Mouse (Mus musculus) hindbrain, postnatal 0 days (tissue): Measurements from ENCODE around the gene Ppfia4. TPM values are rescaled to one million over a fixed set of nuclear protein-coding genes. Genes with fewer than 3 reads are reported as not detected.

Experiments
- ATAC-seq: fragments of 200-750 bp; cut with Nextera tagmentation; 2 replicates; pipeline ENCODE4 v1.8.0; 2017; ENCODE audit warnings: mild to moderate bottlenecking, moderate TSS enrichment, moderate library complexity
- DNase-seq: peaks from one replicate; pipeline ENCODE4 v3.0.0-alpha.2; 2015; ENCODE audit warnings: low spot score
- H3K27ac ChIP-seq: fragments of 300-500 bp; sonication (generic); 2 replicates; pipeline ENCODE4 v1.5.1; 2014; ENCODE audit warnings: mild to moderate bottlenecking
- H3K27me3 ChIP-seq: fragments of 300-500 bp; sonication (generic); 2 replicates; pipeline ENCODE4 v1.6.1; 2014; ENCODE audit warnings: low read length, mixed read lengths; ENCODE audit not compliant: insufficient read depth
- H3K36me3 ChIP-seq: fragments of 300-500 bp; sonication (generic); 2 replicates; pipeline ENCODE4 v1.6.1; 2014; ENCODE audit warnings: low read length, mixed read lengths; ENCODE audit not compliant: insufficient read depth
- H3K4me1 ChIP-seq: fragments of 300-500 bp; sonication (generic); 2 replicates; pipeline ENCODE4 v1.6.1; 2014; ENCODE audit warnings: antibody characterized with exemption, low read length, mixed read lengths; ENCODE audit not compliant: insufficient read depth
- H3K4me2 ChIP-seq: fragments of 300-500 bp; sonication (generic); 2 replicates; pipeline ENCODE4 v1.6.1; 2014; ENCODE audit warnings: low read depth, mild to moderate bottlenecking, low read length, moderate library complexity, mixed read lengths
- H3K4me3 ChIP-seq: fragments of 300-500 bp; sonication (generic); 2 replicates; pipeline ENCODE4 v1.5.1; 2014; ENCODE audit warnings: low read length
- H3K9ac ChIP-seq: fragments of 300-500 bp; sonication (generic); replicated peaks from 2 replicates; pipeline ENCODE4 v1.6.1; 2014; ENCODE audit warnings: mild to moderate bottlenecking, low read length, moderate library complexity, mixed read lengths
- H3K9me3 ChIP-seq: fragments of 300-500 bp; sonication (generic); 2 replicates; pipeline ENCODE4 v1.6.1; 2016; ENCODE audit warnings: low read length, mixed read lengths
- CTCF ChIP-seq: IDR thresholded peaks from 2 replicates; pipeline ENCODE4 v1.5.1; 2016; ENCODE audit warnings: antibody characterized with exemption, control low read depth, low read depth
- whole genome bisulfite sequencing: fragments of 180-500 bp; shearing (Covaris S2); extraction: QIAGEN DNeasy Blood & Tissue Kit; methylation state at CpG from one replicate; pipeline ENCODE4 v1.1.7; 2014; 5-methylcytosine and 5-hydroxymethylcytosine counted together
- polyA plus RNA-seq: library from polyadenylated mRNA; unstranded; fragments of >200 nt; fragmentation: Nextera tagmentation; extraction: Ambion mirVana; gene quantifications from 2 replicates; pipeline ENCODE4 v1.2.1, GENCODE M21; 2015
- total RNA-seq: library from RNA; depleted of rRNA; stranded (reverse); fragments of >200 nt; gene quantifications from 2 replicates; pipeline ENCODE4 v1.2.3, GENCODE M21; 2014

Gene Ppfia4
- total and polyA plus RNA-seq, 2 experiments from 2014 or later: 31.6 to 46.5 TPM

DNA sequence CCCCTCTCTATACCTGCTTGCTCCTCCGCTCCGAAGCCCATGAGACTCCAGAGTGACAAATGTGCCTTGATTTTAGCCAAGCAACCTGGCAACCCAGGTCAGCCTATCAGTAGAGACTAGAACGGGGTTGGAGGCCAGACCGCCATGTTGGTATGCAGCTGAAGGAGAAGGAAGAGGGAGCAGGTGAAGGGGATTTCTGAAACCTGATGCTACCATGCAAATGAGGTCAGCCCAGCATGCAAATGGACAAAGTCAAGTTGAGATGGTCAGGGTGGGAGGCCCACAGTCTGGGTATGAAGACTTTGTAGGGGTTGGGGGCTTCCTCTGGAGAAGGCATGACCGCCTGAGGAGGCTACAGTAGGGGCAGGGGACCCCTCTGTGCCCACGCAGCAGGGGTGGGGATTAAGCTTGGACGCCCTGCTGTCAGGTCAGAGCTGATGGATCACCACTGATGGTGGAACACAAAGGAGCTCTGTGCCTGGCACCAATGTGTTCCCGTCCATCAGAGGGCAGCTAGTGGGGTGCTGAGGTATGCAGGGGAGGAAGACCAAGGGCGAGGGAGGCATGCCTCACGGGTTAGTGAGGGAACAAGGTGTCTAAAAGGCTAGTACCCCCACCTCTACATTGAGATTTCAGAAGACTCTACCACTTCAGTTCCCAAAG, 47.1 kb downstream of the Ppfia4 start:
- Histone ChIP-seq H3K27ac (no peak overlapping the region), H3K9me3 (no peaks in the 10 kb centered on the region), H3K36me3 (no peaks in the 10 kb centered on the region), H3K4me2 (no peak overlapping the region), H3K27me3 (no peaks in the 10 kb centered on the region), H3K4me1 (no peaks in the 10 kb centered on the region), H3K4me3 (no peak overlapping the region), H3K9ac (no peak overlapping the region)
- DNase-seq (no peak), ATAC-seq (no peak)
- 53% methylated on average over 10 of the region's 10 CpGs for WGBS
- no peak for TF ChIP-seq CTCF

- Histone ChIP-seq H3K36me3 (no peaks in the 10 kb centered on the region), H3K4me3 (no peak overlapping the region), H3K4me2 (no peak overlapping the region), H3K9ac (no peak overlapping the region), H3K27ac (no peak overlapping the region), H3K27me3 (no peaks in the 10 kb centered on the region), H3K4me1 (no peaks in the 10 kb centered on the region), H3K9me3 (no peaks in the 10 kb centered on the region)
- WGBS: 5% methylated on average over 1 of the region's 1 CpGs
- ATAC-seq (no peak), DNase-seq (no peak)
- no peak for TF ChIP-seq CTCF
These were observed 49.6 kb downstream of the Ppfia4 start for GRCm38 (mm10) chr1:134283108-134283507.

GRCm38 (mm10) chr1:134282342-134282741, 50.4 kb downstream of the Ppfia4 start:
- no peaks in the 10 kb centered on the region for H3K36me3 ChIP-seq
- H3K27ac ChIP-seq: no peak overlapping the region
- no peak overlapping the region for H3K4me2 ChIP-seq
- ATAC-seq: no peak
- TF ChIP-seq CTCF: no peak
- H3K9ac ChIP-seq: no peak overlapping the region
- no peaks in the 10 kb centered on the region for H3K4me1 ChIP-seq
- DNase-seq: no peak
- H3K27me3 ChIP-seq: no peaks in the 10 kb centered on the region
- no peak overlapping the region for H3K4me3 ChIP-seq
- no peaks in the 10 kb centered on the region for H3K9me3 ChIP-seq
- WGBS: 85% methylated on average over 3 of the region's 3 CpGs

- no peak overlapping the region for H3K4me3 ChIP-seq
- H3K4me2 ChIP-seq: no peak overlapping the region
- H3K9me3 ChIP-seq: no peaks in the 10 kb centered on the region
- no peak overlapping the region for H3K9ac ChIP-seq
- WGBS: 78% methylated on average over 4 of the region's 4 CpGs
- no peaks in the 10 kb centered on the region for H3K27me3 ChIP-seq
- H3K36me3 ChIP-seq: no peaks in the 10 kb centered on the region
- DNase-seq (no peak), ATAC-seq (no peak)
- H3K27ac ChIP-seq: no peak overlapping the region
- H3K4me1 ChIP-seq: no peaks in the 10 kb centered on the region
- peak; percentile 27; the same call in 1 of the 2 replicates for TF ChIP-seq CTCF
These were observed 51.2 kb downstream of the Ppfia4 start for GRCm38 (mm10) chr1:134281563-134281962.

GRCm38 (mm10) chr1:134280174-134280573, 52.6 kb downstream of the Ppfia4 start:
- 75% methylated on average over 5 of the region's 5 CpGs for WGBS
- no peak overlapping the region for H3K9ac ChIP-seq
- H3K4me1 ChIP-seq: no peaks in the 10 kb centered on the region
- DNase-seq: peak; percentile 23
- no peak for TF ChIP-seq CTCF
- no peak for ATAC-seq
- no peak overlapping the region for H3K4me2 ChIP-seq
- H3K36me3 ChIP-seq: no peaks in the 10 kb centered on the region
- no peaks in the 10 kb centered on the region for H3K27me3 ChIP-seq
- no peak overlapping the region for H3K4me3 ChIP-seq
- no peaks in the 10 kb centered on the region for H3K9me3 ChIP-seq
- no peak overlapping the region for H3K27ac ChIP-seq

DNA sequence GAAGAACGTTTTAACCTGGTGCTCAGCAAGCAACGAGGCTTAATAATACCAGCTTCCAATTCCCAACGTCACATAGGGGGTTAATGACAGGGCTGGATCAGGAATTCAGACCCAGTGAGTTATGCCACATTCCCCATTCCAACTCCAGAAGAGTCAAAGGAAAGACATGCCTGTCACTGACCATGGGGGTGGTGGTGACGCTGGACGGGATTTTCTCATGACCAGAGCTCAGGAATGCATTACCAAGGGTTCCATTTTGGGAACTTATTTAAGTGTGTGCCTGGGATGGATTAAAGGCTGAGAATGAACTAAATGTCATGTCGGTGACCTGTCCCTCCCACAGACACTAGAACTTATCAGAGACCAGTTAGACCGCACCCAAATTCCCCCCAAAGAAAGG, 55.9 kb downstream of the Ppfia4 start:
- DNase-seq (no peak), ATAC-seq (no peak)
- Histone ChIP-seq H3K27ac (no peak overlapping the region), H3K9ac (no peak overlapping the region), H3K4me2 (no peak overlapping the region), H3K9me3 (no peaks in the 10 kb centered on the region), H3K4me3 (no peak overlapping the region), H3K36me3 (no peaks in the 10 kb centered on the region), H3K4me1 (peaks cover 12% of the 10 kb centered on the region), H3K27me3 (no peaks in the 10 kb centered on the region)
- TF ChIP-seq CTCF: no peak
- WGBS: 78% methylated on average over 7 of the region's 7 CpGs
